Mouse (Mus musculus) testis, postnatal 14 days (tissue): ENCODE measurements around the gene Esrp2.

Experiments used
- DNase-seq: peaks from one replicate; pipeline ENCODE4 v3.0.0; 2021; ENCODE audit warnings: low spot score

Gene Esrp2

DNA sequence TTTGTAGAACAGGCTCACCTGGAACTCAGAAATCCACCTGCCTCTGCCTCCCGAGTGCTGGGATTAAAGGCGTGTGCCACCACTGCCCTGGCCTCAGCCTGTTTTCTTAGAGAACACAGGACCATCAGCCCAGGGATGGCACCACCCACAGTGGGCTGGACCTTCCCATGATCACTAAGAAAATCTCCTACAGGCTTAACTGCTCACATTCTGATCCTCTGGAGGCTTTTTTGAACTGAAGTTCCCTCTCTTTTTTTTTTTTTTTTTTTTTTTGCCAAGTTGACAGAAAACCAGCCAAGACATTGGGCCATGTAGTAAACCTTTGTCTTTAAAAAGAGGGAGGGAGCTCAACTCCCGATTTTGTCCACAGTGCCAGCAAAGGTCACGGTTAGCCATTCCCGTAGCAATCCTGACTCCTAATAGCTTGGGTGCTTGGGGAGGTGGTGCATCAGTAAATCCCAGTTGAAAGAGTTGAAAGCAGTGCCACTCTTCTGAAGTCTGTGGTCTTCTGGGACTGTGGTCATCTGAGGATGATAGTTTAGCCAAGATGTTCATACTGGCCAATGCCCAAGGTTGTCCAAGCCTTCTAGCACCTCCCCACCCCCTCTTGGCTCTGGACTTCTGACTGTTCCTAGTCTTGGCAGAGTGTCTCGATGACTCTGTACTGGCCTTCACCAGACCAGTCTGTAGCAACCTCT is 11.2 kb upstream of the Esrp2 start:
- peak; percentile 65 for DNase-seq

DNA sequence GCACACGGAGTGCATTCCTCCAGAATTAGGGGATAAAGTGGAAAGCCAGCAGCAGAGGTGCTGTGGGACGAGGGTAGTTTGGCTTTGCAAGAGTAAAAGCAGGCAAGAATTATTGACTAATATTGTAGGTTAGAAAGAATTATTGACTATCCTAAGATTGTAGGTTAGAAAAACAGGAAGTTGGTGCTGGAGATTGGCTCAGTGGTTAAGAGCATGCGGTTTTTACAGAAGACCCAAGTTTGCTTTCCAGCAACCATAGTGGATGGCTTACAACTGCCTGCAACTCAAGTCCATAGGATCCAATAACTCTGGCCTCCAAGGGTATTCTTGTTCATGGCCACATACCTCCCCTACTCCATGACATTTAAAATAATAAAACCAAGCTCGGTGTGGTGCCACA is 9.2 kb upstream of the Esrp2 start:
- DNase-seq = no peak

DNA sequence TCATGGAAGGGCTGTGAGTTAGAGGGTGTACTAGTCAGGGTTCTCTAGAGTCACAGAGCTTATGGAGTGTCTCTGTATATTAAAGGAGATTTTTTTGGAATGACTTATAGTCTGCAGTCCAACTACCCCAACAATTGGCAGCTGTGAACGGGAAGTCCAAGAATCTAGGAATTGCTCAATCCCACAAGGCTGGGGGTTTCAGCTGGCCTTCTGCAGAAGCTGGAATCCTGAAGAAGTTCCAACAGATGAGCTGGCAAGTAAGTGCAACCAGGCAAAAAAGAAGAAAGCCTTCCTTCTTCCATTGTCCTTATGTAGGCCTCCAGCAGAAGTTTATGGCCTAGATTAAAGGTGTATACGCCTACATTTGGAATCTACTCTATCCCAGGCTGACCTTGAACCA is 8.6 kb upstream of the Esrp2 start:
- DNase-seq = no peak

DNA sequence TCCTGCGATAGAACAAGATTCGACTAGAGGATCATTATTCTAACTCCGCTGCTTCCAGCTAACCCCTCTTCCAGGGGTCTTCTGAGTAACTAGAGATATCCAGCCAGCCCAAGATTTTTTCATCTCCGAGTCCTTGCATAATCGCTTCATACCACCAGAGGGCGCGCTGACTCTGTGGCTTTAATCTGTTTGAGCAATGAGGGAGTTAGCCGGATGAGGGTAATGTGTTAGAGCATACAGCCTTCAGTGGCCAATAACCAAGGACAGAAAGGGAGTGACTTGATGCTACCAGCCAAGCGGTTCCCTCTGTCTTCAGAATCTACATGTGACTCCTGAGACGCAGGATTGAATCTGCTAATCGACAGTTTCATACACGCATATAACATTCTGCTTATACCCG is 4.0 kb upstream of the Esrp2 start:
- peak; percentile 59 for DNase-seq

DNA sequence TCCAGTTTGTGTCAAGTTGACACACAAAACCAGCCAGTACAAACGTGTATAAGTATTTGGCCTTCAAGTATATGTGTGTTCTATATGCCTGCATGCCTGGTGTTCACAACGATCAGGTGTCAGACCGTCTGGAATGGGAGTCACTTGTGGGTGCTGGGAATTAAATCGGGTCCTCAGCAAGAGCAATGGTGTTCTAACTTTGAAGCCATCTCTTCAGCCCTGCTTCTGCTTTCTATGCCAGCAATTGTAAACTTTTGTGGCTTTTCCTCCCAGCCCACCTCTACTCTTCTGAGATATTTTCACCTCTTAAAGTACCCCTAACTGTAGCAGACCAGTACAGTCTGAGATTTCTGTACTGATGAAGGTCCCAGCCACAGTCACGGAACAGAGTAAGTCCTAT is 3.4 kb upstream of the Esrp2 start:
- DNase-seq = no peak

DNA sequence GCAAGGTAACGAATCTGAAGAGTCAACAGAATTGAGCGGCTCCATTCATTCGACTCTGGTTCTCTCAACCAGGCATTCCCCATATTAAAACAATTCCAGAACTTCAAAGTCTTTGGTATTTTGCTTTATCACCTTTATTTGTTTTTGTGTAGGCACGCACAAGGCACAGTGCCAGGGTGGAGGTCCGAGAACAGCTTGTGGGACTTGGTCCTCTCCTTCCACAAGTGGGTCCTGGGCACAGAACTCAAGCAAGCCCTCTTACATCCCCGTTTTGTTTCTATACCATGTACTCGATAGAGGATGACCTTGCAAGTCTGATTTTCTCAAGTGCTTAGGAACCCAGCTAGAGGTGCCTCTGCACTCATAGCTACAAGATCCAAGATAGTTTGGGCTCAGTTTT is 1.8 kb upstream of the Esrp2 start:
- no peak for DNase-seq

DNA sequence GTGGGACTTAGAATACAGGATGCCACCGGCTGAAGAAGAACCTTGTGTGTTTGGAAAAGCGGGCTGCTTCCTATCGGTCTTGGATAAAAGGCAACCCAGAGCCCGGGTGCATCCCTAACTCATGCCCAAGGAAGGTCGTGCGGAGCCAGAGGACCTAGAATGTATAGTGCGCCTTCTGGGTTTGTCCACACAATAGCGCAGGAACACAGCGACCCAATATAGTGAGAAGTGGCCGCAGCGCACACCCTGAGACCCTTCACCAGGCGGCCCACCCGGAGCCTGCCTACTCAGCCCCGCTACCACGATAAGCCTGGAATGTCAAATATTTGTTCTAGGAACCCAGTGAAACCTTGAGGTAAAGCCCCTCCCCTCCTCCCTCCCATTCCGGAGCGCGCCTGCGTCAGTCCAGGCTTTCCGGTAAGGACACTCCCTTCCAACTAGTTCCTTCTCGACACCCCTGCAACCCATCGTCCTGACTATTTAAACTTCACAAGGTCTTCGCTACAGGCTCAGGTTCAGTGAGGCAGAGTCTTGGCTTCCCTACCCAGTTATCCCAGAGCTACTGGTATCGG is 1.2 kb upstream of the Esrp2 start:
- DNase-seq = peak; percentile 70

DNA sequence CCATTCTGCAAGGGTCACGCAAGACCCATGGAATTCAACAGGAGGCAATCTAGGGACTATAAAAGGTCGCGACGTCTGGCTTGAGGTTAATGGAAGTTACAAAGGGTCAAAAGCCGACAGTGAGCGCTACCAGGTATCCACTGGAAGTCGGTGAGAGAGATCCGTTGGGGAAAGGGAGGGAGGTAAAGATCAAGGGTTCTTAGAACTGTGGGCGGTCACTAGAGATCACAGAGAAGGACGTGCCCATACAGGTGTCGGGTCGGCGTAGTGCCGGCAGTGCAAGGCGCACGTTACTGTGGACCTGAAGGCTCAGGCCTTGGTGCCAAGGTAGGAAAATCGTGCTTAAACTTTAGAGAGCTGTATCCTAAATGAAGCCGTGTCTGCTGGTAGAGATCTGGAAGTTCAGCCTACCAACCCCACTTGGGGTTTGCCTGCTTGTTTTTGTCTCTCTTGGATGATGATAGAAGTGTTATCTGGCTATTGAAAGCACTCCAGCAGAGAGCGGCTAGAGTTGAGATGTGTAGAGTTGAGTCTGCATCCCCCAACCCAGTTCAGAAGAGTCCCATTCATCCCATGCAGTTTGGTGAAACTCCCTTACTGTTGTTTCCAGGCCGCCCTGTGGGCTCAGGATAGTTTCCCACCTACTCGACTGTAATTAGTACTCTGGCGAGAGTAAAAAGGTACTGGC is 588 bp upstream of the Esrp2 start:
- DNase-seq = no peak

DNA sequence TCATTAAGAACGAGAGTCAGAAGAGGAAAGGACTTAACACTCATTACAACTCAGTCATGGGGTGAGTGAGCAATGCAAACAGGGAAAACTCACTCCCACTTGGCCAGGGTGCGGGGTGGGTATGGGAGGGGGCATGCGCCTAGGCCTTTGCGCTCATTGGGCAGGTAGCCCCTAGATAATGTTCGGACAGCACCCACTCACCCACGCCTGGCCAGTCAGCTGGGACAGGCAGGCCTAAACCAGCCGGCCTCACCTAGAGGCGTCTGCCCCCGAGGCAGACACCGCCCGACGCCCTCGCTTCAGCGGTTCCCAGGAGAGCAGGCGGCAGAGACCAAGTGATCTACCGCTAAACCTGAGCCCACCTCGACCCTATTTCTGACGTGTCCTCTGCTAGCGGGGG is 1.1 kb downstream of the Esrp2 start:
- DNase-seq = no peak

DNA sequence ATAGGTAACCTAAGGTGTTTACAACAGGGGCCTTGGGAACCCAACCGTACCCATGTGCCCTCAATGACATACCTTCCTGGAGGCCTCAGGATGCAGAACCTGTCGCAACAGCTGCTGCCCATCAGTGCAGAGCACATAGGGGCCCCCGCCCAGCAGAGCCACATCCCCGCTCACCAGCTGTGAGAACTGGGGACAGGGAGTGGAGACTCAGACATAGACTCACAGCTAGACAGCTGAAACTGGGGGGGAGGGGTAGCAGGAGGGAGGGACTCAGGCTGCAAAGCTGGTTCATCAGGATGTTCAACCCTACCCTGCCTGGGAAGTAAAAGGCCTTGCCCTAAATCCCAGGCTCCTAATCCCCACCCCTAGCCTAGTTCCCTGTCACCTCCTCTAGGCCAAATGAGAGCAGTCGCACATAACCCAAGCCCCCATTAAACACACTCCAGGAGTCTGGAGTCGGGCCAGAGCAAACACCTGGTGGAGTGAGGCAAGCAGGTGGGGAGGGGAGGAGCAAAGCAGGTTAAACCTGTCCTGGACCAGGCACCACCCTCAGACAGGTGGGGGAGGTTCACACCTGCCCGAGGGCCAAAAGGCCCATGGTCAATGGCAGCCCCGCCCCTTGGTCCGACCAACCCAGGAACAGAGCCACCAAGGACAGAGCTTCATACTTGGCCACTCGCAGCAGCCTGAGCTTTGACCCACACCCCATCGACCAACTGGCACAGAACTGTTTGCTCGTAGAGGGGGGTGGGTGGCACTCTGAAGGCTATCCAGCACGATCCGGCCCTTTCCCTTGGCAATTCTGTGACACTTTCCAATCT is 1.8 kb downstream of the Esrp2 start:
- peak; percentile 57 for DNase-seq

DNA sequence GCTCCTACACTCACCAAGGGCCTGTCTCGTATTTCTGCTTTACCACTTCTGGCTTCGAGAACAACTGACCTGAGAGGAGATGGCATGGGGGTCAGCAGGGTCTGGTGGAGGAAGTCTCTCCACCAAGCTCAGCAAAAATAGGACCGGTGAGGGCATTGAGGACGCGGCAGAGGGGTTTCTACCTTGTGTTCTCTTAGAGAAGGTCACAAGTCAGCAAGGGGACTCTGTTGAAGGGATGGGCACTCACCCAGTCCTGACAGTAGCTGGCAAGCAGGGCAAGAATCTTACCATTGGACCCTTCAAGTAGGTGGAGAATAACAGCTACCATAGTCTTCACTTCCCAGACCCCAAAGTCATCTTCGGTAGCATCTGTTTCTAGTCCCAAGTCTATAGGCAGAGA is 2.8 kb downstream of the Esrp2 start:
- DNase-seq = no peak

DNA sequence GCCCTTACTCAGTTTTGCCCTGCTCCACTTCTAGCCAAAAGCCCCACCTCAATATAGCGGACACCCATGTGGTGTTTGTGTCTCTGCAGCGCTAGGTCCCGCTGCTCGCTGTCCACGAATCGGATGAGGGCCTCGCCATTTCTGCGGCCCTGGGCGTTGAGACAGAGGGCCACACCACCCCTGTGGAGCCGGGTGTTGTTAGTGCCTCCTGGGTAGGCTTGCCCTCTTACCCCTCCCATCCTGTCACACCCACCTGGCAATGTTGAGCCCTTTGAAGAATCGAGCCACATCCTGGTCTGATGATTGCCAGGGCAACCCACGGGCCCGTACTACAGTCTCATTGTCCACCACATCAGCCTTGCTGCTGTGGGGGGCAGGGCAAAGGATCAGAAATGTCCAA is 3.2 kb downstream of the Esrp2 start:
- DNase-seq = no peak

DNA sequence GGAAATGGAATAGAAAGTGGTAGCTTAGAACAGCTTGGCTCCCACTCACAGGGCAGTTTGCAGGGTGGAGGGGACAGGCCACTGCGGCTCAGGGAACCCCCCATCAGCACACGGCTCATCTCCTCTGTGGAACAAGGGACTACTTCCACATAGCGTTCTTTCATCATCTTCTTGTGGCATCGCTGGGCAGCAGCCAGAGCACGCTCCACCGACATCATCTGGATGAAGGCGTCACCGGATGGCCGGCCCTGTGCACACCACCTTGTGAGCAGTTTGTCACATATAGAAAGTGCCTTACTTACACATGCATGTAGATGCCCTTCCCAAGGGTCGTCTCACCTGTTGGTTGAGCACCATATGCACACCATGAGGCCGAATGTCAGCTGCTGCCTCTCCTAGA is 4.4 kb downstream of the Esrp2 start:
- DNase-seq = no peak

DNA sequence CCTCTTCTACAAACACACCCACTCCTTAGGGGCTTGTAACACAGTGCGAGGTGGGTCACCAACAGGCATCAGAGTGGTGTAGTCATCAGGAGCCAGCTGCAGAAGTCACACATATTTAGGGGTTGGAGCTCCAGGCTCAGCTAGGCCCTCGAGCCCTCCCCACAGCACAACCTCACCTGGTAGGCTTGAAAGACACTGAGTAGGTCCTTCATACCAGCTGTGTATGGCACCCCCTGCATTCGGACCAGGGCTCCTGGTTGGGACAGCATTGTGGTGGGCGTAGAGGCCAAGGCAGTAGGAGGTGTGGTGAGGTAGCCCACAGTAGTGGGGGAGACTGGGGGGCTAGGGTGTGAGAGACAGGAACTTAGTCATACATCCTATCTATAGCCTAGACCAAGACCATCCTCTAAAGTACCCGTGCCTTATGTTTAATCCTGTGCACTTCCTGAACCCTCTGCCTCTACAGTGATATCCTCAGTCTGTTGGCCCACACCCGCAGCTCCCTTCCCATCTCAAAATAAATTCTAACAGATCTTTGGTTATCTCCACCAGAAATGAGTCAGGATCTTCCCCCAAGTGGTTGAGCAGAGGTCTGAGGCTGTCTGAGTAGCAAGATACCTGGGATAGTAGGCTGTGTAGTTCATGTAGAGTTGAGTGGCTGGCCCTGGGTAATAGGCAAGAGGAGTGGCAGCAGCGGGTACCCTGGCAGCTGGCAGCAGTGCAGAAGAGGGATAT is 5.1 kb downstream of the Esrp2 start:
- DNase-seq = no peak

DNA sequence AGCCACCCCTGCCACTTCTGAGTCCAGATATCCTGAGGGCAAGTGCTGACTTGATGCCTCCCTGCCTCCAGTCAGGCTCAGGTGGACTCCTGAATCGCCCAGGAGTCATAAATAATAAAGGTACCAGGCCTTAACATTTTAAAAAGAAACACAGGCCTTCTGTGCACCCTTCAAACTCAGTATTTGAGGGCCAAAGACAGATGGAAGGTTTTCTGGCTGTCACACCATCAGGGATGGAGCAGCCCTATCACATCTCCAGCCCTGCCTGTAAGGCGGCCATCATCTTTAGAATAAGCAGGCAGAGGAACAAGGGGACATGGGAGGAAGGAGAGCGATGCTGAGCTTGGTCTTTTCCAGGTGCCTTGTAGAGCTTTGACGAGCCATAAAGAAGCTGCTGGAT is 5.8 kb downstream of the Esrp2 start:
- DNase-seq = no peak

DNA sequence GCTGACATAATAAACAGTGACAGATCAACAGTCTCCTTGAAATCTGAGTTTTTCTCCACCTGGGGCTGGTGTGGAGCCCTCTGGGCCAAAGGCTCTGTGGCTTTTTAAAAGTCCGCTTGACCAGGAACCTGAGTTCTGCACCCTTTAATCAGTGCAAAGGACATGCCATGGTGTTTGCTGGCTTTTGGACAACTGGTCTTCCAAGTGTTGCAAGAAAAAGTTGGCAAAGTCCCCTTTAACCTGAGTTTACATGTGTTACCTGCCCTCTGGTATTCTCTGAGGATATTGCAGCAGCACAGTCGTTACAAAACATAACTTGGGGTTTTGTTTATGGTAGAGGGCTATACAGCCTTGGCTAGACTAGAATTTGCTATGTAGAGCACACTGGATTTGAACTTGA is 6.3 kb downstream of the Esrp2 start:
- DNase-seq = no peak

DNA sequence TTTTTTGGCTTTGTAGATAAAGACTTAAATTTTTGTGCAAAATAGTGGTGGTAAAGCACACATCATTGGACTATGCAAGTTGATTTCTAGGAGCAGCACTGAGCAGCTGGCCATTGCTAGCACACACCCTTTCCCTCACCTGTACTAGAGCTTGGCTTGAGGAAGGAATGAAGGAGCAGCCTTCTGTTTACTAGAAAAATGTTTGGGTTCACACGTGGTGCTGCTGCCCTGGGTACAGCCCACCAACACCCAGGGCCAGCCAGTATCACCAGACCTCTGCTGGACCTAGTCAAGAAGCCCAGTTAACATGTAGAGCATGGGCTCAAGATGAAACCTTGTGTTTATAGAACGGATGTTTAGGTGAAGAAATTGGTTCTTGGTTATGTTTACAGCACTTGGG is 6.8 kb downstream of the Esrp2 start:
- no peak for DNase-seq

DNA sequence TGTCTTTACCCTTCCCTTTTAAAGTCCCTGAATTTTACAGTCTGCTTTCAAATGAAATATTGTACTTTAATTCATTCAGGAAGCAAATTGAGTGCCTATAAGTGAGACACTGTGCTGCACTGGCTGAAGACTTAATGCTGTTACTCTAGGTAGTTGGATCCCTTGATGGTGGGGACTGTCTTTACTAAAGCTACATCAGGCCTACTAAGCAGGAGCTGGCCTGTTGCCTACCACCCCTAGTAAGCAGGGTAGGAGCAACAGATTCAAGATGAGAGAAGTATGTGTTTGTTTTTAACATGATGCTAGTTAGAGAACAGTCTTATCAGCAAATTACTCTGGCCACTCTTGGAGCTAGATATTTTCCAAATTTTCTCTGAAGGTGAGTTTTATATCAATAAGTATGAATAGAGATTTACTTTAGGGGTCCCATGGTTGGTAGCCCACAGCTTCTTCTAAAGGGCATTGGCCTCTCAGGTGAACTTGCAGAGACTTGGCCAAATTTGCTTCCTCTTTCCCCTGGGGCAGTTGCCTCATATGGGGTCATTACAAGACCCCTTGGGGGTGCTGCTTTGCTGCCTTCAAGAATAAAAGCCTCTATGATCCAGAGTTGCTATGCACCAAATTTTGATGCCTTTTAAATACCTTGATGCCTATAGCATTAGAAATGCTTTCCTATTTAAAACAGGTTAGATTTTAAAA is 7.4 kb downstream of the Esrp2 start:
- DNase-seq = no peak

DNA sequence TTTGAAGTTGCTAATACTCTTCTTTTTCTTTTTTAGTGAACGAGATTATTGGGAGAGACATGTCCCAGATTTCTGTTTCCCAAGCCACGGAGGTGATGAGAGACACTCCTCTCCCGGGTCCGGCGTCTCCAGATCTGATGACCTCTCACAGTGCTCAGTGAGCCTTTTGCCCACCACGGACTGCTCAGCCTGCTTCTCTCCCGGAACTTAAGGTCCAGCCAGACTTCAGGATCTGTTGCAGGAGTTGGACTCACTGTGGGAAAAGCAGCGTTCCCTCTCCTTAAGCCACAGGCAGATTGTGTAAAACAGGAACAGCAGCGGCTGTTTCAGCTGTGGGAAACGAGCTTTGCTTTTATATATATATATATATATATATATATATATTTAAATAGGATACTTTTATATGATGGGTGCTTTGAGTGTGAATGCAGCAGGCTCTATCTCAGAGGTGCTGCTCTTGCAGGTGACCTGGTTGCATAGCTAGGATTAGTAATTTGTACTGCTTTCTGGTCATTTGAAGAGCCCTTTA is 8.8 kb downstream of the Esrp2 start:
- DNase-seq = no peak

DNA sequence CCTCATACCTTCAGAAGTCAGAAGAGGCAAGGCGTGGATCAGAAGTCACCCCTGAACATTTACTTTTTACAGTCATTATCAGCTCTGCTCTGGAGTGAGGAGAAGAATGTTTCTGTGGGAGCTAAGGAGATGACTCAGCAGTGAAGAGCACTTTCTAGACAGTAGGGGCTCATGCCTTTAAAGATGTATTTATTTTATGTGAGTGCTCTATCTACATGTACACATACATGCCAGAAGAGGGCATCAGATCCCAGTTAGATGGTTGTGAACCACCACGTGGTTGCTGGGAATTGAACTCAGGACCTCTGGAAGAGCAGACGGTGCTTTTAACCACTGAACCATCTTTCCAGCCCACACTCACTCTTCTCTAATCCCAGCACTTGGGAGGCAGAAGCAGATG is 9.7 kb downstream of the Esrp2 start:
- no peak for DNase-seq

DNA sequence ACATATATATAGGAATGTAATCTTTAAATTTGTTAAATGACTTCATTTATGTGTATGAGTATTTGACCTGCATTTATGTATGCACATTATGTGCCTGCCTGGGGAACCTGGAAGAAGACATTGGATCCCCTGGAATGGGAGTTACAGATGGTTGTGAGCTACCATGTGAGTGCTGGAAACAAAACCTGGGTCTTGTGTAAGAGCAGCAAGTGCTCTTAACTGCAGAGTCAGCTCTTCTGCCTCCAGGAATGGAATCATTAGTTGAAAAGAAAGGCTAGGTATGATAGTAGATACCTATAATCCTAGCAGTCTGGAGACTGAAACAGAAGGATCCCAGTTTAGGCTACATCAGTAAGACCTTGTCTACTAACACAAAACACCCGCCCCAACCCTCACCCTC is 10.7 kb downstream of the Esrp2 start:
- no peak for DNase-seq
